Mouse (Mus musculus) midbrain, embryonic 11.5 days (tissue): Measurements from ENCODE around the gene Btbd2. TPM values are rescaled to one million over a fixed set of nuclear protein-coding genes. Genes with fewer than 3 reads are reported as not detected.
"Not testable (repeated sequence)": the region's sequence is repeated elsewhere in the genome, so short reads cannot be mapped to it uniquely, and the experiment has no call there.

Experiments used
- ATAC-seq: fragments of 200-750 bp; cut with Nextera tagmentation; 2 replicates; pipeline ENCODE4 v1.8.0; 2017; ENCODE audit warnings: moderate TSS enrichment, moderate library complexity; ENCODE audit not compliant: low FRiP score
- DNase-seq: peaks from one replicate; pipeline ENCODE4 v3.0.0; 2015; ENCODE audit warnings: low spot score; ENCODE audit errors: missing footprints
- H3K27ac ChIP-seq: fragments of 300-500 bp; sonication (generic); 2 replicates; pipeline ENCODE4 v1.5.1; 2014; ENCODE audit warnings: low read depth, low read length
- H3K27me3 ChIP-seq: fragments of 300-500 bp; sonication (generic); 2 replicates; pipeline ENCODE4 v1.6.1; 2014; ENCODE audit warnings: mild to moderate bottlenecking, low read length, moderate library complexity, mixed read lengths; ENCODE audit not compliant: control insufficient read depth, insufficient read depth
- H3K36me3 ChIP-seq: fragments of 300-500 bp; sonication (generic); 2 replicates; pipeline ENCODE4 v1.6.1; 2014; ENCODE audit warnings: mild to moderate bottlenecking, low read length, moderate library complexity, mixed read lengths; ENCODE audit not compliant: control insufficient read depth, insufficient read depth
- H3K4me1 ChIP-seq: fragments of 300-500 bp; sonication (generic); 2 replicates; pipeline ENCODE4 v1.6.1; 2014; ENCODE audit warnings: low read length; ENCODE audit not compliant: control insufficient read depth, insufficient read depth
- H3K4me2 ChIP-seq: fragments of 300-500 bp; sonication (generic); 2 replicates; pipeline ENCODE4 v1.6.1; 2014; ENCODE audit warnings: mild to moderate bottlenecking, moderate library complexity
- H3K4me3 ChIP-seq: fragments of 300-500 bp; sonication (generic); 2 replicates; pipeline ENCODE4 v1.5.1; 2014; ENCODE audit warnings: low read depth, low read length
- H3K9ac ChIP-seq: fragments of 300-500 bp; sonication (generic); 2 replicates; pipeline ENCODE4 v1.6.1; 2014; ENCODE audit warnings: low read length
- H3K9me3 ChIP-seq: fragments of 300-500 bp; sonication (generic); 2 replicates; pipeline ENCODE4 v1.6.1; 2016; ENCODE audit warnings: low read length; ENCODE audit not compliant: control insufficient read depth
- WGBS: fragments of 180-500 bp; shearing (Covaris S2); extraction: QIAGEN DNeasy Blood & Tissue Kit; methylation state at CpG from one replicate; pipeline ENCODE4 v1.1.7; 2014; 5-methylcytosine and 5-hydroxymethylcytosine counted together
- polyA plus RNA-seq: library from polyadenylated mRNA; unstranded; fragments of >200 nt; fragmentation: Nextera tagmentation; extraction: Ambion mirVana; gene quantifications from 2 replicates; pipeline ENCODE4 v1.2.1, GENCODE M21; 2014

Gene Btbd2
- polyA plus RNA-seq, 1 experiment from 2014 or later: 51.7 TPM

DNA sequence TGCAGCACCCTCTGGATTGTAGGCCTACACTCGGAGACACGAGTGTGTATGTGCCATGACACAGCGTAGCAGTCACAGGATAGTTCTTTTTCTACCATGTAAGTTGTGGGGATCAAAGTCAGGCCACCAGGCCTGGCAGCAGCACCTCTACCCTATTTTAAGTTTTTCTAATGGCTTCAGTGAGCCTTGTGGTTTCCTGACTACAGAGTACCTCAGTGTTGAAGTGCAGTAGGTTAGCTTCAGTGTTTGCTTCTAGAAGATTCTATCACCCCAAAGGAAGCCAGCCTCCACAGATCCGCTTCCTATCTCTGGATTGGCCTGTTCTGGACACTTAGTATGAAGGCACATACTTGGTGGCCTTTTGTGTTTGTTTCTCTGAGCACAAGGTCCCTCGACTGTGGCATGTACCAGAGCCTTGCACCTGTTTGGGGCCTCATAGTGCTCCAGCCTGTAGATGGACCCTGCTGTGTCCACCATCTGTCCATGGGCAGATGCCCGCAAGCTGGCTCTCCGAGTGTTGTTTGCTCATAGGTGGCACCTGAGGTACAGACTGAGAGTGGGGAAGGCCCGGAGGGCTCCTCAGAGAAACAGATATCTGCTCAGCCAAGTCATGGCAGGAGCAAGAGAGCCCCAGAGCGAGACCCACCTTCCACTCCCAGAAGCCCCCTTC lies 46.6 kb downstream of the Btbd2 start:
- ATAC-seq: no peak
- Histone ChIP-seq H3K4me3 (no peak overlapping the region), H3K9me3 (no peaks in the 10 kb centered on the region), H3K36me3 (peaks cover 21% of the 10 kb centered on the region), H3K4me1 (no peaks in the 10 kb centered on the region), H3K27me3 (no peaks in the 10 kb centered on the region), H3K27ac (no peak overlapping the region), H3K9ac (no peak overlapping the region), H3K4me2 (no peak overlapping the region)
- DNase-seq: no peak
- 92% methylated on average over 9 of the region's 9 CpGs for WGBS

DNA sequence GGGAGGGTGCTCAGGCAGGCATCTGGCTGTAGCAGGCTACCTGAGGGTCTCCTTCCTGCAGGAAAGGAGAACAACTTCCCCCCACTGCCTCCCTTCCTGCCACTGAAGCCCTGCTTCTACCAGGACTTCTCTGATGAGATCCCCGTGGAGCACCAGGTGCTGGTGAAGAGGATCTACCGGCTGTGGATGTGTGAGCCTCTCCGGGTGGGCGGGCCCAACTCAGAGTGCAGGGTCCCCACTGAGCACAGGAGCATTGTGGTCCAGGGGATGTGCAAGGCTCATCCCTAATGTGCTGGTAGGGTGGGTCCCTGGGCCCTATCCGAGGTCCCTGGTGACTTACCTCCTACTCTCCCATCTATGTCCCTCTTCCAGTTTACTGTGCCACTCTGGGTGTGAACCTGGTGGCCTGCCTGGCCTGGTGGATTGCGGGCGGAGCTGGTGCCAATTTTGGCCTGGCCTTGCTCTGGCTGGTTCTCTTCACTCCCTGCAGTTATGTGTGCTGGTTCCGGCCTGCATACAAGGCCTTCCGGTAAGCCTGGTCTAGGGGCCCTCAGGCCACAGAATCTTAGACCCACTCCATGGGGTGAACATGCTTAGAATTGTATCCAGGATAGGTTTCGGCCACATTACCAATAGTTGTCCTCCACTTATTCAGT lies 47.5 kb downstream of the Btbd2 start:
- Histone ChIP-seq H3K9me3 (no peaks in the 10 kb centered on the region), H3K9ac (no peak overlapping the region), H3K36me3 (peaks cover 19% of the 10 kb centered on the region), H3K4me1 (no peaks in the 10 kb centered on the region), H3K4me2 (no peak overlapping the region), H3K4me3 (no peak overlapping the region), H3K27me3 (no peaks in the 10 kb centered on the region), H3K27ac (no peak overlapping the region)
- DNase-seq (no peak), ATAC-seq (no peak)
- 91% methylated on average over 10 of the region's 10 CpGs for WGBS

DNA sequence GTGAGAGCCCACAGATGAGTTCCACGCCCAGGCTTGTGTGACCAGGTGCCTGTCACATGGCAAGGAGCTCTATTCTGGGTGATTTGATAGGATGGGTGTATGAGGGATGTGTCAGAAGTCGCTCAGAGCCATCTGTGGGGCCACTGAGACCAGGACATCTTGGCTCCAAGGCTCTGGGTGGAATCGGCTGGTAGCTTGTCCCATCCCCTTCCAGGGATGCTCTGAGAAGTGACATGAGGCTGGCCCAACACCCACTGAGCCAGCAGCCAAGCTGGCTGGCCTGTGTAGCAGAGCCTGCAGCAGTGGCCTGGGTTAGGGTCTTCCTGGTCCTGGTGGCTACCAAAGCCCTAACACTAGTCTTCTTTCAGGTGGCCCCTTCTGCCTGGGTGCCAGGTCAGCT lies 48.4 kb downstream of the Btbd2 start:
- Histone ChIP-seq H3K27me3 (no peaks in the 10 kb centered on the region), H3K36me3 (peaks cover 17% of the 10 kb centered on the region), H3K4me3 (no peak overlapping the region), H3K27ac (no peak overlapping the region), H3K4me1 (peaks cover 7% of the 10 kb centered on the region), H3K9ac (no peak overlapping the region), H3K4me2 (no peak overlapping the region), H3K9me3 (no peaks in the 10 kb centered on the region)
- 89% methylated on average over 3 of the region's 3 CpGs for WGBS
- ATAC-seq (no peak), DNase-seq (no peak)

GRCm38 (mm10) chr10:80606737-80607350 lies 50.0 kb downstream of the Btbd2 start:
- ATAC-seq (no peak), DNase-seq (no peak)
- Histone ChIP-seq H3K4me3 (no peak overlapping the region), H3K9ac (no peak overlapping the region), H3K27me3 (no peaks in the 10 kb centered on the region), H3K27ac (no peak overlapping the region), H3K4me2 (no peak overlapping the region), H3K4me1 (peaks cover 14% of the 10 kb centered on the region), H3K9me3 (no peaks in the 10 kb centered on the region), H3K36me3 (peaks cover 17% of the 10 kb centered on the region)
- 96% methylated on average over 34 of the region's 34 CpGs for WGBS

GRCm38 (mm10) chr10:80606306-80606705 lies 50.6 kb downstream of the Btbd2 start:
- WGBS: 93% methylated on average over 23 of the region's 23 CpGs
- H3K36me3 ChIP-seq: peaks cover 17% of the 10 kb centered on the region
- no peak overlapping the region for H3K4me3 ChIP-seq
- peaks cover 14% of the 10 kb centered on the region for H3K4me1 ChIP-seq
- ATAC-seq (no peak), DNase-seq (peak; percentile 33)
- no peaks in the 10 kb centered on the region for H3K9me3 ChIP-seq
- H3K9ac ChIP-seq: no peak overlapping the region
- no peaks in the 10 kb centered on the region for H3K27me3 ChIP-seq
- no peak overlapping the region for H3K4me2 ChIP-seq
- no peak overlapping the region for H3K27ac ChIP-seq

- not testable (repeated sequence) for ATAC-seq, H3K9me3 ChIP-seq, H3K27me3 ChIP-seq, H3K4me2 ChIP-seq, H3K9ac ChIP-seq, H3K27ac ChIP-seq, DNase-seq, H3K4me3 ChIP-seq
- Histone ChIP-seq H3K36me3 (peaks cover 17% of the 10 kb centered on the region), H3K4me1 (peaks cover 14% of the 10 kb centered on the region)
- WGBS: 63% methylated on average over 2 of the region's 4 CpGs
Observed at GRCm38 (mm10) chr10:80605721-80606120, 51.1 kb downstream of the Btbd2 start, which contains the start of gene Gm49322. Gene Gm49322 (plus strand): TSS chr10:80606021.

DNA sequence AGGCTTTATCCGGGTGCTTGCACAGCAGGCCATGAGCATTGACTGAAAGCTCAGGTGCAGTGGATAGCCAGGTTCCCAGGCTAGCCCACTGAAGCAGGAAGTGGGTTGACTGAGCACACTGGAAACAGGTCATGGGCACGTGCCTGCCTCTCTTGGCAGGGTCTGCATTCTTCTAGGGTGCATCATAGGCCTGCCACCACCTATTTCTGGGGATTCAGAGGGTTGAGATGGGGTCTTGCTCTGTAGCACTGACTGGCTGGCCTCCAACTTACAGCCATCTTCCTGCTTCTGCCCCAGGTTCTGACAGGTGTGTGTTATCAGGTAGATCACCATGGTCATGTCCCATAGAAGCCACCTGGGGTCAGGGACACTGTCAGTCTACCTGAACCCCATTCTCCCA lies 51.9 kb downstream of the Btbd2 start:
- no peak overlapping the region for H3K4me3 ChIP-seq
- no peak overlapping the region for H3K27ac ChIP-seq
- peak; percentile 61 for DNase-seq
- H3K9ac ChIP-seq: no peak overlapping the region
- no peak overlapping the region for H3K4me2 ChIP-seq
- H3K27me3 ChIP-seq: no peaks in the 10 kb centered on the region
- H3K4me1 ChIP-seq: peaks cover 14% of the 10 kb centered on the region
- WGBS: 74% methylated on average over 2 of the region's 2 CpGs
- H3K9me3 ChIP-seq: no peaks in the 10 kb centered on the region
- peaks cover 17% of the 10 kb centered on the region for H3K36me3 ChIP-seq
- no peak for ATAC-seq

GRCm38 (mm10) chr10:80604001-80604509 lies 52.8 kb downstream of the Btbd2 start:
- H3K36me3 ChIP-seq: peaks cover 17% of the 10 kb centered on the region
- H3K9me3 ChIP-seq: no peaks in the 10 kb centered on the region
- no peak for DNase-seq
- peak overlapping the region; percentile 65 for H3K4me3 ChIP-seq
- H3K27me3 ChIP-seq: no peaks in the 10 kb centered on the region
- ATAC-seq: no peak
- peak overlapping the region; percentile 61 for H3K9ac ChIP-seq
- 88% methylated on average over 7 of the region's 7 CpGs for WGBS
- peak overlapping the region; percentile 69 for H3K4me2 ChIP-seq
- no peak overlapping the region for H3K27ac ChIP-seq
- H3K4me1 ChIP-seq: peaks cover 14% of the 10 kb centered on the region

- DNase-seq (no peak), ATAC-seq (0 out of 2 replicates have a peak, but pooled peaks have one; percentile 4)
- Histone ChIP-seq H3K9me3 (no peaks in the 10 kb centered on the region), H3K27me3 (no peaks in the 10 kb centered on the region), H3K9ac (peak overlapping the region; percentile 61), H3K4me3 (peak overlapping the region; percentile 65), H3K27ac (peak overlapping the region; percentile 55; the same call in 1 of the 2 replicates), H3K4me2 (peak overlapping the region; percentile 69), H3K4me1 (peaks cover 14% of the 10 kb centered on the region), H3K36me3 (peaks cover 15% of the 10 kb centered on the region)
- 35% methylated on average over 7 of the region's 7 CpGs for WGBS
Observed at GRCm38 (mm10) chr10:80603364-80603763, 53.5 kb downstream of the Btbd2 start.
